Mouse (Mus musculus) heart, postnatal 0 days (tissue): ENCODE measurements around the gene Rae1.

ENCODE experiments used
- CTCF ChIP-seq: IDR thresholded peaks from 2 replicates; pipeline ENCODE4 v1.5.1; 2016; ENCODE audit warnings: antibody characterized with exemption, control low read depth, low read depth
- EP300 ChIP-seq: IDR thresholded peaks from 2 replicates; pipeline ENCODE4 v1.6.1; 2016; ENCODE audit warnings: antibody characterized with exemption, low read depth

DNA sequence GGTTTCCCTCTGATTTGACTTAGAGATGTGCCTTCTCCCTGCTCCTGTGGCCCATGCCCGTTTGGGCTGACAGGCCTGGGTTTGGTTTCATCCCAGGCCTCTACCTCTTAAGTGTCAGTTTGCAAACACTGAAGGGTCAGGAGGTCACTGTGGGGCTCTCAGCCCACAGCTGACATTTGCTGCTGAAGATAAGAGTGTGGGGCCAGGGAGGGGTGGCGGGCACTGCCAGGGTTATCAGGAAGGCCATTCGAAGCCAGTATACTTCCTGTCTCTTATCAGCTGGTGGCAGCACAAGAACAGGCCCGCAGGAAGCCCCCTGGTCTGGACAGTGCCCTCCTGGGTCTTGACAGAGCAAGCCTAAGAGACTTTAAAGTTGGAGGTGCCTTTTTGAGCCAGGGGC lies 35.1 kb downstream of the Rae1 start:
- no peak for TF ChIP-seq CTCF
- no peak for TF ChIP-seq EP300
